8 mouse cellular contexts compared by ENCODE assay signal in genomic region chr12:31654197-31654964, GRCm38 (mm10). TPM values are rescaled to one million over a fixed set of nuclear protein-coding genes. Genes with fewer than 3 reads are reported as not detected.
DNase-seq lines count a peak whose midpoint lies in the region; ATAC-seq lines count a peak whose summit lies in the region.

TSS of gene Dus4l (minus strand) at chr12:31654826.
TSS of gene Cog5 (plus strand) at chr12:31654869.

- H3K9me3 ChIP-seq in intestine, embryonic 14.5 days (ENCODE audit: control insufficient read depth, low read length): no peaks in the 10 kb centered on the region

- WGBS in intestine, embryonic 14.5 days: under 1% methylated on average over 47 of the region's 47 CpGs

- peaks cover 3% of the 10 kb centered on the region for H3K4me1 ChIP-seq in intestine, embryonic 14.5 days (replicated peaks; ENCODE audit: control insufficient read depth, insufficient read depth, low read length)

- peak within 1 kb of the TSS; percentile 86 for H3K9ac ChIP-seq in intestine, embryonic 14.5 days (ENCODE audit: low read length)

- H3K4me2 ChIP-seq in intestine, embryonic 14.5 days (ENCODE audit: low read length): peak within 1 kb of the TSS; percentile 61

- DNase-seq in adipocyte (ENCODE audit: low spot score): peak; percentile 91
- peak; percentile 95 for DNase-seq in embryo, embryonic 10 days (ENCODE audit: low spot score)
- peak; percentile 95 for DNase-seq in gastrocnemius, postnatal 10 days
- DNase-seq in intestine, embryonic 14.5 days (ENCODE audit: low spot score): peak; percentile 100
- DNase-seq in left cerebral cortex, postnatal 14 days (ENCODE audit: low spot score in 2 of 2): peak; percentile 93 to 97
- peak; percentile 91 for DNase-seq in mesoderm, embryonic 11.5 days (ENCODE audit: low read depth, low spot score)
- peak; percentile 92 to 94 for DNase-seq in right cerebral cortex, postnatal 36 days (ENCODE audit: low spot score in 2 of 2)
- peak; percentile 97 for DNase-seq in yolk sac, embryonic 10.5 days (ENCODE audit: low spot score)

- H3K27me3 ChIP-seq in intestine, embryonic 14.5 days (replicated peaks; ENCODE audit: control insufficient read depth, insufficient read depth, low read length): no peaks in the 10 kb centered on the region

- intact Hi-C loops in left cerebral cortex, postnatal 14 days (cut with DNase I): loop anchor here (10.0 kb wide), 1 partner anchor 270 kb away; no protein-coding TSS in a partner anchor

- no peaks in the 10 kb centered on the region for H3K36me3 ChIP-seq in intestine, embryonic 14.5 days (ENCODE audit: control insufficient read depth, insufficient read depth, low read length)

- peak within 1 kb of the TSS; percentile 88 for H3K27ac ChIP-seq in intestine, embryonic 14.5 days (ENCODE audit: low read depth)

- peak within 1 kb of the TSS; percentile 90 for H3K4me3 ChIP-seq in intestine, embryonic 14.5 days (ENCODE audit: low read depth, low read length)

- ATAC-seq in intestine, embryonic 14.5 days (replicated peaks; ENCODE audit: low FRiP score, low TSS enrichment, low read depth): peak; percentile 97

RNA-seq across cellular contexts. Expression of gene Dus4l, which starts in this region (rescaled TPM):
- 1 to 10 TPM; 4.7 to 5.6 TPM for total RNA-seq in gastrocnemius, postnatal 10 days (2021)
- 12.4 and 14.0 TPM in 2 replicates for polyA plus RNA-seq in intestine, embryonic 14.5 days (2014; fragmentation: Nextera tagmentation; extraction: Ambion mirVana)
- total RNA-seq in left cerebral cortex, postnatal 14 days (2021): 10 to 100 TPM in 1 of 2 experiments, 1 to 10 TPM in 1; 8.8 to 10.1 TPM

RNA-seq across cellular contexts. Expression of gene Cog5, which starts in this region (rescaled TPM):
- total RNA-seq in gastrocnemius, postnatal 10 days (2021): 10 to 100 TPM; 24.9 to 26.4 TPM
- polyA plus RNA-seq in intestine, embryonic 14.5 days (2014; fragmentation: Nextera tagmentation; extraction: Ambion mirVana): 34.9 and 41.0 TPM in 2 replicates
- total RNA-seq in left cerebral cortex, postnatal 14 days (2021): 10 to 100 TPM; 40.2 to 40.3 TPM

Comparison
In these comparisons a context has a peak if more than half of its experiments do, and no peak if none do; other contexts are left out.
1. Peak in every context shown above with its lines: DNase-seq, ATAC-seq, H3K4me3 ChIP-seq and H3K27ac ChIP-seq.